Mouse (Mus musculus): ENCODE data around the gene P4hb. TPM values are rescaled to one million over a fixed set of nuclear protein-coding genes. Genes with fewer than 3 reads are reported as not detected.
A peak's percentile ranks its signal among the peaks of the same experiment; 100 is the strongest.

Gene P4hb
- polyA plus RNA-seq, 1 experiment from 2014 or later, result 480 TPM

DNA sequence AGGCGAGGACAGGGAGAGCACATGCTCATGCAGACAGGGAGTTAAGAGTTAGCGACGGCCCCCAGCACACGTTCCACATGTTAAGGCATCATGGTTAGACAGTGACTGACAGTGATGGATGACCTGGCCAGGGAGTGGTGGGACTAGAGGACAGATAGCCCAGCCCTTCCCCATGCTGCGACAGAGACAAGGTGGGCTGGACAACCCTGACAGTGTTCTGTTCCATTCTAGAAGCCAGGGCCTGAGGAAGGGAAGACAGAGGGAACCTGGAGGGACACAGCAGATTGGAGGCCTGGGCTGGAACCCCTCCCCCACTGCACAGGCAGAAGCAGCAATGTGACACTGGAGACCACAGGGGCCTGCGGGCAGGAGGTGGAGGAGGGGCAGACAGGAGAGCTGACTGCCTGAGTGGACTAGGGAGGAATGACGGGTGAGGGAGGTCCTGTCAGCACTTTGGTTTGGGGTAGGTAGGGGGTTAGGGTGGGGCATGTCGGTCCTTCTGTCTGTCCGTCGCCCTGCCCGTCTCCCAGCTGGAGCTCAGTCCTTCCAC, 5.7 kb upstream of the P4hb start:
- H3K27ac ChIP-seq (ENCODE audit: poor library complexity, severe bottlenecking), result no peak overlapping the region
- no peak overlapping the region for H3K4me2 ChIP-seq
- H3K4me3 ChIP-seq, result no peak overlapping the region
- H3K27me3 ChIP-seq (replicated peaks), result no peaks in the 10 kb centered on the region
- H3K36me3 ChIP-seq, result peaks cover 39% of the 10 kb centered on the region
- no peak for ATAC-seq (ENCODE audit: insufficient number of reproducible peaks, low FRiP score)
- 60% methylated on average over 11 of the region's 11 CpGs for WGBS
- H3K9ac ChIP-seq, result peak overlapping the region; percentile 98; the same call in 1 of the 2 replicates
- no peaks in the 10 kb centered on the region for H3K9me3 ChIP-seq (replicated peaks)
- peaks cover 37% of the 10 kb centered on the region for H3K4me1 ChIP-seq (replicated peaks)

DNA sequence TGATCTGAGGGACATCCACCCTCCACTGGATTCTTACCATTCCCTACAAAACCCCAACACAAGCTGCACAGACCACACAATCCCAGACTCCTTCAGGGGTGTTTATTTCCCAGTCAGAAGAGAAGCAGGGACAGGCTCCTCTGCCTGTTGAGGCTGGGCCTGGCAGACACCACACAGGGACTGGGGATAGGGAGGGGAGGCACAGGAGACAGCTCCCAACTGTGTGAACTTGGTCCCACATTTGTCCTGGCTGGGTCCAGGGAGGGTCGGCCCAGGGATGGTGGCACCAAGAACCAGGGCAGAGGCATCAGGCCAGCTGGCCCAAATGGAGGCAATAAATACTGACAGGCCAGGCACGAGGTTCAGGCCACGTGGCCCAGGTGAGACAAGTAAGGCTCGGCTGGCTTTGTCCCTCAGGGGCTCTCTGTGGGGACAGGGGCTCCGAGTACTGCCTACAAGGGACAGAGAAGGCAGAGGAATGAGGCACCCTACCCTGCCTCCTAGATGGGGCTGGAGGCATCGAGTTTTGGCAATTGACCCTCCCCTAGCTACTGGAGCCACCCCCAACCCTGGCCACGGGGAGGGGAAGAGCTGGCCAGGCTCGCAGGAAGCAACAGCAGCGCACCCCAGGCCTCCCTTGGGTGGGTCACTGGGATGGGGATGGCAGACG, 5.1 kb upstream of the P4hb start:
- no peak overlapping the region for H3K27ac ChIP-seq (ENCODE audit: poor library complexity, severe bottlenecking)
- ATAC-seq (ENCODE audit: insufficient number of reproducible peaks, low FRiP score), result no peak
- H3K9me3 ChIP-seq (replicated peaks), result no peaks in the 10 kb centered on the region
- no peaks in the 10 kb centered on the region for H3K27me3 ChIP-seq (replicated peaks)
- WGBS, result 75% methylated on average over 10 of the region's 10 CpGs
- no peak overlapping the region for H3K4me3 ChIP-seq
- 0 out of 2 replicates have a peak overlapping the region, but pooled peaks have one; percentile 98 for H3K9ac ChIP-seq
- peaks cover 35% of the 10 kb centered on the region for H3K36me3 ChIP-seq
- H3K4me1 ChIP-seq (replicated peaks), result peaks cover 37% of the 10 kb centered on the region
- H3K4me2 ChIP-seq, result no peak overlapping the region

DNA sequence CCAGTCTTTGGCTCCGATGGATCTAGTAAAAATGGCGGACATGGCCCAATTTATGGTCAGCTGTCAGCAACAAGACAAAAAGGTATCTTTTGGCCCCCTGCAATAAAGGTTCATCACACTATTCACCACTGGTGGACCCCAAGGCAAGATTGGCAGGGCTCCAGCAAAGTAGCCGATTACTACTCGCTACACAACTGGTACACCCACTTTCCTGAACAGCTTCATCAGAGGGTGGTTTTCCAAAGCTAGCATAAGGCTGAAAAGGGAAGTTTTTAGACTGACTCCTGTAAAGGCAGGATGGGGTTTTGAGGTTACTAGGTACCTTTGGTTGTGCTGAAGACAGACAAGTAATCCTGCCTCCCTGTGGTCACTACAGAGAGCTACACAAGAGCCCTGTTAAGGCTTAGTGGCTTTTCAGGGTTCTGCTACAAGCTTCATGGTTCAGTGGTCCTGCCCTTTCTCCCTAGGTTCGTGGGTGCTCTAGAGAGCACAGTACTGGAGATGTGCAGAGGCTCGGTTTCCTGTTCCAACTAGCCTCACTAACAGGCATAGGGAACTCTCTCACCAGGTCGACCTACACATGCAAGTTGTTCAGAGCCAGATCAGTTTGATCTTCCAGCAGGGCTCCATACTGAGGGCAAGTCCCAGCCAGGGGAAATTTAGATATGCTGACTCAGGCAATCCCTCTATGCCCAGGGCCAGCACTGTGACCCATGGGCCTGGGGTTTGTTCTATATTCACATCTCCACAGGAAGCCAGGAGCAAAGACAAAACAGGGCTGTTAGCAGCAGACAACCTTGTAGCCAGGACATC, 4.4 kb upstream of the P4hb start:
- H3K36me3 ChIP-seq, result peaks cover 35% of the 10 kb centered on the region
- no peaks in the 10 kb centered on the region for H3K27me3 ChIP-seq (replicated peaks)
- no peak overlapping the region for H3K9ac ChIP-seq
- no peak overlapping the region for H3K4me3 ChIP-seq
- H3K27ac ChIP-seq (ENCODE audit: poor library complexity, severe bottlenecking), result no peak overlapping the region
- 85% methylated on average over 7 of the region's 7 CpGs for WGBS
- H3K9me3 ChIP-seq (replicated peaks), result no peaks in the 10 kb centered on the region
- H3K4me2 ChIP-seq, result no peak overlapping the region
- peaks cover 37% of the 10 kb centered on the region for H3K4me1 ChIP-seq (replicated peaks)
- no peak for ATAC-seq (ENCODE audit: insufficient number of reproducible peaks, low FRiP score)

DNA sequence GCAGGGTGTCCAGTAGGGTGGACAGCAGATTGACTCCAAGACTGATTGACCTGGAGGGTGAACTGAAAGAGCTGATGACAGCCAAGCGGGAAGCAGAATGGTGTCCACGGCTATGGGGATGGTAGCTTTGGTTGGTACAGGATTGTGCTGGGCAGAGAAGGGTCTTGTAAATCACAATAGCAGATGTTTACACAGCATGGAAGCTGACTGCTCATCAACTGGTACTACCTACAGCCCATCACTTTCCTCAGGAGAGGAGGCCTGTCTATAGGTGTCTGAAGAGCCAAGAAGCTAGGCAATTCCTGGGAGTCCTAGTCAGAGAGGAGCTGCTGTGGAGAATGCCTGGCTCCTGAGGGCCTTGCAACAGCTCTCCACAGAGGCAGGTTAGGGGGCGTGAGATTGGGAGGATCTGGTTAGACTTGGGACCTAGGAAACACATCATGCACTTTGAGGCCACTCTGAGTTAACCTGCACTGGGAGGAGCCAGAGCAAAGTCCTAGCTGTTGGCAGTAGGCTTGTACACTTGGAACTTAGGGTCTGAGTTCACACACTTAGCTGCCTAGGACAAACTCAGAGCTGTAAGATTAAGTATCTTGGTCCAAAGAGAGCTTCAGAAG, 3.4 kb upstream of the P4hb start:
- ATAC-seq (ENCODE audit: insufficient number of reproducible peaks, low FRiP score), result no peak
- 80% methylated on average over 3 of the region's 3 CpGs for WGBS

DNA sequence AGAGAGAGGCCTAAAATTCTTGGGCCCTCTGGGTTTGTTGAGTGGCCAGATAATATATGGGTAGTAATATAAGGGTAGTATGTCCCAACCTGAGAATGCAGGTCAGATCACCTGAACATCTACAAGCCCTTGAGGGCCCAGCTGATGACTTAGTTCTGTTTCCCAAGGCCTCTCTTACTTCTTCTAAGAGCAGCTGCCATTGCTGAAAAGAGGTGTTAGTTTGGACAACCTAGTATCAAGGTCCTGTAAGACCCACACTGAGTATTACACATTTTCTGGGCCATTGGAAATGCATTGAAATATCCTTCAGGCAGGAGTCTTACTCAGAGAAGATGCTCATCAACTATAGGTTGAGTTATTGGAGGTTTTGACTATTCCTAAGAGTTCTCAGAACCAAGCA, 2.9 kb upstream of the P4hb start:
- Histone ChIP-seq H3K9ac (no peak overlapping the region), H3K27me3 (replicated peaks) (no peaks in the 10 kb centered on the region), H3K9me3 (replicated peaks) (no peaks in the 10 kb centered on the region), H3K4me3 (no peak overlapping the region), H3K36me3 (peaks cover 41% of the 10 kb centered on the region), H3K27ac (ENCODE audit: poor library complexity, severe bottlenecking) (no peak overlapping the region), H3K4me1 (replicated peaks) (peaks cover 42% of the 10 kb centered on the region), H3K4me2 (no peak overlapping the region)
- no peak for ATAC-seq (ENCODE audit: insufficient number of reproducible peaks, low FRiP score)

More for the DNA sequence above, 3.4 kb upstream of the P4hb start:
- Histone ChIP-seq H3K4me3 (no peak overlapping the region), H3K27ac (ENCODE audit: poor library complexity, severe bottlenecking) (no peak overlapping the region), H3K4me2 (no peak overlapping the region), H3K36me3 (peaks cover 35% of the 10 kb centered on the region), H3K9me3 (replicated peaks) (no peaks in the 10 kb centered on the region), H3K4me1 (replicated peaks) (peaks cover 37% of the 10 kb centered on the region), H3K9ac (no peak overlapping the region), H3K27me3 (replicated peaks) (no peaks in the 10 kb centered on the region)

DNA sequence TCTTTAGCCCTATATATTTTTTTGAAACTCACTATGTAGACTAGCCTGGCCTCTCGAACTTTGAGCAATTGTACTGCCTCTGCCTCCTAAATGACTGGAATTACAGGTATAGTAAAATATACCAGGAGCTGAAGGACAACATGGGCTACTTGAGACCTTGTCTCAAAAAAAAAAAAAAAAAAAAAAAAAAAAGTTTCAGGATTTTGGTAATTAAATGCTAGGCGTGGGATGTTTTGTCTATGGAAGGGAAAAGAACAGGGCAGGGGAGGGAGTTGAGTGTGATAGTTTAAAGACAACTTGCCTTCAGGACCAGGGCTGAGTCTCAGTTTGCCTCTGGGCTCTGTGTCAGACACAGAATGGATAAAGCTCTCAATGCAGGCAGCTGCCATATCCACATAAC, 2.0 kb upstream of the P4hb start:
- WGBS, result 78% methylated on average over 2 of the region's 2 CpGs
- H3K27ac ChIP-seq (ENCODE audit: poor library complexity, severe bottlenecking), result no peak overlapping the region
- peaks cover 49% of the 10 kb centered on the region for H3K36me3 ChIP-seq
- H3K9ac ChIP-seq, result no peak overlapping the region
- no peak overlapping the region for H3K4me3 ChIP-seq
- H3K4me2 ChIP-seq, result no peak overlapping the region
- peaks cover 37% of the 10 kb centered on the region for H3K4me1 ChIP-seq (replicated peaks)
- ATAC-seq (ENCODE audit: insufficient number of reproducible peaks, low FRiP score), result no peak
- H3K27me3 ChIP-seq (replicated peaks), result no peaks in the 10 kb centered on the region
- H3K9me3 ChIP-seq (replicated peaks), result no peaks in the 10 kb centered on the region

DNA sequence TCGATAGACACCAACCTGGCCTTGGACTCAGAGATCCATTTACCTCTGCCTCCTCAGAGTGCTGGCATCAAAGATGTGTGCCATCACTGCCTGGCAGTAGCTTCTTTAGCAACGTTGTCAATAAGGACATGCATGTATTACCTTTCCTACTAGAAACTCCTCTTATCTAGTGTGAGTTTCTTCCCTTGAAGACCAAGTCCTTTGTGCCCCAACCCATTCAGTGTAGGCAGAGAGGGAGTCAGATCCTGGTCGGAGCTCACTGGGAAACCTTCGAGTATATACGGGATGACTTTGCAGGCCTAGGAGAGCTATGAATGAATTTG, 1.2 kb upstream of the P4hb start:
- Histone ChIP-seq H3K27ac (ENCODE audit: poor library complexity, severe bottlenecking) (no peak overlapping the region), H3K36me3 (peaks cover 46% of the 10 kb centered on the region), H3K9me3 (replicated peaks) (no peaks in the 10 kb centered on the region), H3K4me3 (peak overlapping the region; percentile 95), H3K4me1 (replicated peaks) (peaks cover 29% of the 10 kb centered on the region), H3K27me3 (replicated peaks) (no peaks in the 10 kb centered on the region), H3K9ac (peak overlapping the region; percentile 59; the same call in 1 of the 2 replicates), H3K4me2 (peak overlapping the region; percentile 88)
- ATAC-seq (ENCODE audit: insufficient number of reproducible peaks, low FRiP score), result no peak
- WGBS, result 35% methylated on average over 5 of the region's 5 CpGs

DNA sequence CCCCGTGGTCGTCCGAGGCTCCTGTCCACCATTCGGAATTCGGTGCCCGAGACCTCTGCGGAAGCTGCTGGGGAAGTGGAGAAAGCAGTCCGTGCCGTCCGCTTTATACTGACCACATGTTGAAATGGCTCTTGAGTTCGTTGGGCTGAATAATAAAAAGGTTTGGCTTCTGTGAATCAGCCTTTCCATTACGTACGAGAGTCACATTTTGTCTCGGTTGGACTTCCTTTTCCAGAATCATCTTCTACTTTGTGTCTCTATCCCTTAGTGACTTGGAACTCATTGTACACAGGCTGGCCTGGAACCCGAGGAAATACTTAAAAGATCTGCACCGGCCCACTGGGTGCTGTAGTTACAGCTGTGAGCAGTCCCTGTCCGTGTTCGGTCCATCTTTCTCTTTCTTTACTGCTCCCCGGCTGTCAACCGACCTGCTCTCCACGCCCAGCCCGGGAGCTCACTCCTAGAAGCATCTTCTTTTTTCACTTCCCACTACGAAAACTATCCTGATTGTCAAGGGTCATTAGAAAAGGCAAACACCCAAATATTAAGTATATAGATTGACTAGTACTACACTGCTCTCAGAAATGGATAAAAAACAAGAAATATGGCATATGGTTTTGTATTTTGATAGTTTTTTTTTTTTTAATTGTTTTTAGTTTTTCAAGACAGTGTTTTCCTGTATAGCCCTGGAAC, 678 bp upstream of the P4hb start:
- peaks cover 24% of the 10 kb centered on the region for H3K4me1 ChIP-seq (replicated peaks)
- H3K9me3 ChIP-seq (replicated peaks), result no peaks in the 10 kb centered on the region
- no peaks in the 10 kb centered on the region for H3K27me3 ChIP-seq (replicated peaks)
- WGBS, result under 1% methylated on average over 23 of the region's 23 CpGs
- peak overlapping the region; percentile 95 for H3K4me3 ChIP-seq
- H3K4me2 ChIP-seq, result peak overlapping the region; percentile 88
- H3K27ac ChIP-seq (ENCODE audit: poor library complexity, severe bottlenecking), result peak overlapping the region; percentile 98
- H3K9ac ChIP-seq, result peak overlapping the region; percentile 92
- ATAC-seq (ENCODE audit: insufficient number of reproducible peaks, low FRiP score), result no peak
- peaks cover 42% of the 10 kb centered on the region for H3K36me3 ChIP-seq

DNA sequence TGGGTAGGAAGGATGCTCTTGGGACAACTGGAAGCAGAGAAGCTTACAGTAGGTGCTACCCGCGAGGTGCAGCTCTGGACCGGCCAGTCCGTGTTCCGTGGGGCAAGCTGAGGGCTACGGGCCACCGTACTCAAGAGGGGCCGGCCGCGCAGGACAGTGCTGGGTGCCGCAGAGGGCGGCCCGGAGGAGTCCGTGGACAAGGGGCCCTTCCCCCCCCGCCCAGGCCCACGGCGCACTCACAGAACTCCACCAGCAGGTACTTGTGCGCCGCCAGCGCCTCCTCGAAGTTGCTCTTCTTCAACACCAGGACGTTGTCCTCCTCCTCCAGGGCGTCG, 669 bp downstream of the P4hb start:
- Histone ChIP-seq H3K27me3 (replicated peaks) (no peaks in the 10 kb centered on the region), H3K27ac (ENCODE audit: poor library complexity, severe bottlenecking) (peak overlapping the region; percentile 98), H3K9me3 (replicated peaks) (no peaks in the 10 kb centered on the region), H3K4me2 (peak overlapping the region; percentile 80), H3K36me3 (peaks cover 42% of the 10 kb centered on the region), H3K4me3 (peak overlapping the region; percentile 95), H3K4me1 (replicated peaks) (peaks cover 21% of the 10 kb centered on the region), H3K9ac (peak overlapping the region; percentile 96)
- WGBS, result under 1% methylated on average over 24 of the region's 24 CpGs
- ATAC-seq (ENCODE audit: insufficient number of reproducible peaks, low FRiP score), result peak; percentile 34

DNA sequence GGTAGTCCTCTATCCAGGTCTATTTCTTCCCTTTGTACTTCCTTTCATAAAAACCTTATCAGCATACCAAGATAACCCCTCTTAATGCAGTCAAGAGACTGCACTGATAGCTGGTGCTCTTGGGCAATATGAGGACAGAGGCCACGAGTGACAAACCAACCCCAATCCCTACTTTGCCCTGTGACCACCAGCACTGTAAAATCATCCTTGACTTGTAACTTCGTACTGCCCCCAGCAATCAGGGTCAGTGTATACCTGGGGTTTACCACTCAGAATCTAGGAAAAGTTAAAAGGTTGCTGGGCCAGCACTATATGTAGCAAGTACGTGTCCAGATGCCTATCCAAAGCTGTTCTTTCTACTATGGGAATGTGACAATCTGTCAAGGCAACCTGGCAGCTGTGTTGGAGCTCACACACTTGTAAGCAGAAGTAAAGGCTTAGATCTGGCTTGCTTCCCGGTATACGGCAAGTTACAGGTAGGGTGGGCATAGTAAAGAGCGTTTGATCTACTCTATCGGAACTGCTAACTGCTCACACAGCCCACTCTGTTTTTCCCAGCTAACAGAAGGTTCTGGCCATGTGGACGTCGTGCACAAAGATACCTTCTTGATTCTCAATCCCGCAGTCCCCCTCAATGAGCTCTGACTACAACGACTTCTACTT, 1.2 kb downstream of the P4hb start:
- peaks cover 42% of the 10 kb centered on the region for H3K36me3 ChIP-seq
- peak overlapping the region; percentile 96 for H3K9ac ChIP-seq
- WGBS, result 6% methylated on average over 11 of the region's 11 CpGs
- H3K9me3 ChIP-seq (replicated peaks), result no peaks in the 10 kb centered on the region
- peak overlapping the region; percentile 80 for H3K4me2 ChIP-seq
- ATAC-seq (ENCODE audit: insufficient number of reproducible peaks, low FRiP score), result no peak
- peaks cover 21% of the 10 kb centered on the region for H3K4me1 ChIP-seq (replicated peaks)
- H3K27ac ChIP-seq (ENCODE audit: poor library complexity, severe bottlenecking), result peak overlapping the region; percentile 98
- no peaks in the 10 kb centered on the region for H3K27me3 ChIP-seq (replicated peaks)
- H3K4me3 ChIP-seq, result peak overlapping the region; percentile 95

Measured in heart, embryonic 12.5 days (tissue).